Mouse (Mus musculus): ENCODE measurements at regions not wholly inside any gene's neighbourhood (a gene's known extent, or its start where the extent isn't known, plus 50 kb on each side); places are given as distances from the start of the nearest gene placed in this dataset.

DNA sequence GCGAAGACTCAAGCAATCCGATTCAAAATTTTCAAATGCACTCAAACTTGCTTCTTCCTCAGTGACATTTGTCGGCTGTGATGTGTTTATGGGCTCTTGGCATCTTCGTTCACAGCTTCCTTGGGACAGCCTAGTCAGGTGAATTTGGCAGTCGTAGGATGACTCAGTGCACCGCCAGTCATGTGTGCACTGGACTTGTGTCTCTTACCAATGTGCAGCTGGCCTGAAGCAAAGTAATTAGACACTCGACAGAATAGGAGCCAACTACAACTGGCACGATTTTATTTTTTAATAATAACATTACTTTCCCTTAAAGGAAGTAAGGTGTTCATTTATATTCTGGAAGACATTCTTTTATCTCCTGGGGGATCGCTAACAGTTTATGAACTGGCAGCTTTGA lies 205.5 kb downstream of the Plk2 start:
- Histone ChIP-seq H3K9ac (ENCODE audit: low read depth, low read length) (no peak overlapping the region), H3K27ac (no peak overlapping the region), H3K27me3 (ENCODE audit: insufficient read depth, low read length) (no peaks in the 10 kb centered on the region), H3K36me3 (ENCODE audit: insufficient read depth, low read length) (no peaks in the 10 kb centered on the region), H3K4me3 (replicated peaks; ENCODE audit: low read depth, low read length) (no peak overlapping the region), H3K4me1 (replicated peaks; ENCODE audit: insufficient read depth, low read length) (no peaks in the 10 kb centered on the region), H3K9me3 (replicated peaks; ENCODE audit: low read length) (no peaks in the 10 kb centered on the region), H3K4me2 (ENCODE audit: low read length) (no peak overlapping the region)
- ATAC-seq (replicated peaks; ENCODE audit: low FRiP score, low read depth) (no peak), DNase-seq (ENCODE audit: low spot score) (no peak)
- WGBS = 66% methylated on average over 9 of the region's 9 CpGs
- TF ChIP-seq CTCF (IDR thresholded peaks at IDR 0.05; ENCODE audit: low read depth) = no peak

DNA sequence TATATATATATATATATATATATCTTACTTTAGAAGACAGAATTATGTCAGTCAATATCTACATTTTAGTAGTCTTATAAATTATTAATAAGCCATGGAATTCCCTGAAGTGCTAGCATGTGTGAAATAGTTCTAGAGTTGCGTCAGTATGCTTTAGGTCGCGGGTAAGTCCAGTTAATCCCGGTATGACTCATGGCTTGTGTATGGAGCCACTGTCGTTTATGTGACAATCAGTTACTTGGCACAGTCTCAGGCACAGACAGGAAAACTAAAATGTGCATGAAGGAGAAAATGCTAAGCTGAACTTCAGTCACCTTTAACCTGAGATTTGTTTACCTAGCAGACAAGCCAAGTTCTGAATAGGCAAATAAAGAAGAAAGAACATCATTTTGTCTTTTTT lies 206.5 kb downstream of the Plk2 start:
- Histone ChIP-seq H3K9ac (ENCODE audit: low read depth, low read length) (no peak overlapping the region), H3K9me3 (replicated peaks; ENCODE audit: low read length) (no peaks in the 10 kb centered on the region), H3K4me2 (ENCODE audit: low read length) (no peak overlapping the region), H3K27ac (no peak overlapping the region), H3K4me1 (replicated peaks; ENCODE audit: insufficient read depth, low read length) (no peaks in the 10 kb centered on the region), H3K36me3 (ENCODE audit: insufficient read depth, low read length) (no peaks in the 10 kb centered on the region), H3K27me3 (ENCODE audit: insufficient read depth, low read length) (no peaks in the 10 kb centered on the region), H3K4me3 (replicated peaks; ENCODE audit: low read depth, low read length) (no peak overlapping the region)
- 41% methylated on average over 5 of the region's 5 CpGs for WGBS
- no peak for ATAC-seq (replicated peaks; ENCODE audit: low FRiP score, low read depth)
- peak; percentile 73 for DNase-seq (ENCODE audit: low spot score)
- TF ChIP-seq CTCF (IDR thresholded peaks at IDR 0.05; ENCODE audit: low read depth) = no peak

- Histone ChIP-seq H3K36me3 (ENCODE audit: insufficient read depth, low read length) (no peaks in the 10 kb centered on the region), H3K9me3 (replicated peaks; ENCODE audit: low read length) (no peaks in the 10 kb centered on the region), H3K27ac (no peak overlapping the region), H3K4me3 (replicated peaks; ENCODE audit: low read depth, low read length) (no peak overlapping the region), H3K27me3 (ENCODE audit: insufficient read depth, low read length) (no peaks in the 10 kb centered on the region), H3K9ac (ENCODE audit: low read depth, low read length) (no peak overlapping the region), H3K4me1 (replicated peaks; ENCODE audit: insufficient read depth, low read length) (no peaks in the 10 kb centered on the region), H3K4me2 (ENCODE audit: low read length) (no peak overlapping the region)
- DNase-seq (ENCODE audit: low spot score) (no peak), ATAC-seq (replicated peaks; ENCODE audit: low FRiP score, low read depth) (no peak)
- TF ChIP-seq CTCF (IDR thresholded peaks at IDR 0.05; ENCODE audit: low read depth) = no peak
- WGBS = 74% methylated on average over 6 of the region's 6 CpGs
These were observed 207.0 kb downstream of the Plk2 start for GRCm38 (mm10) chr13:110601840-110602239.

- Histone ChIP-seq H3K9ac (ENCODE audit: low read depth, low read length) (no peak overlapping the region), H3K27me3 (ENCODE audit: insufficient read depth, low read length) (no peaks in the 10 kb centered on the region), H3K4me2 (ENCODE audit: low read length) (no peak overlapping the region), H3K4me3 (replicated peaks; ENCODE audit: low read depth, low read length) (no peak overlapping the region), H3K9me3 (replicated peaks; ENCODE audit: low read length) (no peaks in the 10 kb centered on the region), H3K27ac (no peak overlapping the region), H3K4me1 (replicated peaks; ENCODE audit: insufficient read depth, low read length) (no peaks in the 10 kb centered on the region), H3K36me3 (ENCODE audit: insufficient read depth, low read length) (no peaks in the 10 kb centered on the region)
- DNase-seq (ENCODE audit: low spot score) = no peak
- ATAC-seq (replicated peaks; ENCODE audit: low FRiP score, low read depth) = no peak
- TF ChIP-seq CTCF (IDR thresholded peaks at IDR 0.05; ENCODE audit: low read depth) = no peak
- WGBS = 89% methylated on average over 1 of the region's 1 CpGs
These were observed 208.0 kb downstream of the Plk2 start for GRCm38 (mm10) chr13:110602894-110603293.

DNA sequence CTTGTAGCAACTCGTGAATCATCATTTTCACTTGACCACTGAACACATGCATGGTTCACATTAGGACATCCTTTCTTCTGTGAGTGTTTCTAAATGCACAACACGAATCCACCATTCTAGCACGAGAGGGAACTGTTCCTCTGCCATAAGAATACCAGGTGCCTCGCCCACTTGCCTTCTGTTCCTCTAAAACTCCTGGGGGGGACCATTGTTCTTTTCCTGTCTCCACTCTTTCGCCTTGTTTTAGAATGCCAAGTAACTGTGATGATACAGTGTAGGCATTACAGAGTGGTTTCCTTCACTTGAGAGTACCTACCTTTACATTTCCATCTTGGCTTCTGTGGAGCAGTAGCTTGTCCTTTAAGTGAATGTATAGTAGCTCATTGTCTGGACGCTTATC lies 224.2 kb downstream of the Plk2 start:
- 89% methylated on average over 6 of the region's 6 CpGs for WGBS
- H3K36me3 ChIP-seq (ENCODE audit: insufficient read depth, low read length) = no peaks in the 10 kb centered on the region
- no peaks in the 10 kb centered on the region for H3K9me3 ChIP-seq (replicated peaks; ENCODE audit: low read length)
- H3K27ac ChIP-seq = no peak overlapping the region
- DNase-seq (ENCODE audit: low spot score) (no peak), ATAC-seq (replicated peaks; ENCODE audit: low FRiP score, low read depth) (no peak)
- no peaks in the 10 kb centered on the region for H3K27me3 ChIP-seq (ENCODE audit: insufficient read depth, low read length)
- TF ChIP-seq CTCF (IDR thresholded peaks at IDR 0.05; ENCODE audit: low read depth) = no peak
- H3K4me2 ChIP-seq (ENCODE audit: low read length) = no peak overlapping the region
- no peak overlapping the region for H3K9ac ChIP-seq (ENCODE audit: low read depth, low read length)
- H3K4me3 ChIP-seq (replicated peaks; ENCODE audit: low read depth, low read length) = no peak overlapping the region
- no peaks in the 10 kb centered on the region for H3K4me1 ChIP-seq (replicated peaks; ENCODE audit: insufficient read depth, low read length)

DNA sequence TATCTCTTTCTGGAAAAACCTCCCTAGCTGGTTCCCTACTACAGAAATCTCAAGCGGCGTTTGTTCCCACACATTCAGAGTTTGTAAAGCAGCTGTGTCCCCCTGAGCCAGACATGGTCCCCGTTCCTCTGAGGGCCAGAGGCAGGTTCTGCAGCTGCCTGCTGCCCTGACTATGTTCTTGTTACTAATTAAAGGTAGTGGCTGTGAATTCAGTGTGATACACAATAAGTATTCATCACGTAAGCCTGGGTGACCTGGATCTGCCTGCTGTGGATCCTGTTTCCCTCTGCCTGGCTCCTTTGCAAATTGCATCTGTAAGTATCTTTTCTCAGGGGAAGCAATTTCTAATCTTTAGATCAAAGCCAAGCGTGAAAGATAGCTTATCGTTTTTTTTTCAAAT lies 232.3 kb downstream of the Plk2 start:
- Histone ChIP-seq H3K27ac (no peak overlapping the region), H3K27me3 (ENCODE audit: insufficient read depth, low read length) (no peaks in the 10 kb centered on the region), H3K4me2 (ENCODE audit: low read length) (no peak overlapping the region), H3K9ac (ENCODE audit: low read depth, low read length) (no peak overlapping the region), H3K4me3 (replicated peaks; ENCODE audit: low read depth, low read length) (no peak overlapping the region), H3K36me3 (ENCODE audit: insufficient read depth, low read length) (no peaks in the 10 kb centered on the region), H3K9me3 (replicated peaks; ENCODE audit: low read length) (no peaks in the 10 kb centered on the region), H3K4me1 (replicated peaks; ENCODE audit: insufficient read depth, low read length) (no peaks in the 10 kb centered on the region)
- 66% methylated on average over 6 of the region's 6 CpGs for WGBS
- TF ChIP-seq CTCF (IDR thresholded peaks at IDR 0.05; ENCODE audit: low read depth) = no peak
- ATAC-seq (replicated peaks; ENCODE audit: low FRiP score, low read depth) (no peak), DNase-seq (ENCODE audit: low spot score) (no peak)

GRCm38 (mm10) chr13:110627732-110628131 lies 232.9 kb downstream of the Plk2 start:
- no peak for TF ChIP-seq CTCF (IDR thresholded peaks at IDR 0.05; ENCODE audit: low read depth)
- H3K9ac ChIP-seq (ENCODE audit: low read depth, low read length) = no peak overlapping the region
- H3K4me2 ChIP-seq (ENCODE audit: low read length) = no peak overlapping the region
- no peak overlapping the region for H3K27ac ChIP-seq
- peak; percentile 12 for DNase-seq (ENCODE audit: low spot score)
- no peaks in the 10 kb centered on the region for H3K9me3 ChIP-seq (replicated peaks; ENCODE audit: low read length)
- H3K4me1 ChIP-seq (replicated peaks; ENCODE audit: insufficient read depth, low read length) = no peaks in the 10 kb centered on the region
- no peaks in the 10 kb centered on the region for H3K36me3 ChIP-seq (ENCODE audit: insufficient read depth, low read length)
- H3K27me3 ChIP-seq (ENCODE audit: insufficient read depth, low read length) = no peaks in the 10 kb centered on the region
- H3K4me3 ChIP-seq (replicated peaks; ENCODE audit: low read depth, low read length) = no peak overlapping the region
- no peak for ATAC-seq (replicated peaks; ENCODE audit: low FRiP score, low read depth)
- WGBS = 37% methylated on average over 9 of the region's 9 CpGs

Data from kidney, postnatal 0 days (tissue).